Mouse (Mus musculus): ENCODE measurements at regions not wholly inside any gene's neighbourhood (a gene's known extent, or its start where the extent isn't known, plus 50 kb on each side); places are given as distances from the start of the nearest gene placed in this dataset.

GRCm38 (mm10) chr5:46968870-46969436 lies 1014.0 kb upstream of the Slit2 start:
- Histone ChIP-seq H3K4me2 (ENCODE audit: low read depth, severe bottlenecking) (no peak overlapping the region), H3K4me3 (ENCODE audit: low read depth, low read length) (no peak overlapping the region), H3K27me3 (ENCODE audit: control insufficient read depth, insufficient read depth, low read length) (no peaks in the 10 kb centered on the region), H3K9ac (ENCODE audit: low read length) (no peak overlapping the region), H3K36me3 (ENCODE audit: control insufficient read depth, insufficient read depth, low read length) (no peaks in the 10 kb centered on the region), H3K4me1 (ENCODE audit: control insufficient read depth, insufficient read depth, low read length) (no peaks in the 10 kb centered on the region), H3K9me3 (ENCODE audit: control insufficient read depth, low read length) (no peaks in the 10 kb centered on the region), H3K27ac (replicated peaks; ENCODE audit: low read depth, low read length) (no peak overlapping the region)
- no peak for DNase-seq (ENCODE audit: low spot score)
- 89% methylated on average over 5 of the region's 5 CpGs for WGBS
- ATAC-seq (ENCODE audit: insufficient number of reproducible peaks, low FRiP score, low TSS enrichment, low read depth) = no peak

GRCm38 (mm10) chr5:46960749-46961148 lies 1022.2 kb upstream of the Slit2 start:
- Histone ChIP-seq H3K4me3 (ENCODE audit: low read depth, low read length) (no peak overlapping the region), H3K4me1 (ENCODE audit: control insufficient read depth, insufficient read depth, low read length) (no peaks in the 10 kb centered on the region), H3K9me3 (ENCODE audit: control insufficient read depth, low read length) (no peaks in the 10 kb centered on the region), H3K27ac (replicated peaks; ENCODE audit: low read depth, low read length) (no peak overlapping the region), H3K4me2 (ENCODE audit: low read depth, severe bottlenecking) (no peak overlapping the region), H3K27me3 (ENCODE audit: control insufficient read depth, insufficient read depth, low read length) (no peaks in the 10 kb centered on the region), H3K36me3 (ENCODE audit: control insufficient read depth, insufficient read depth, low read length) (no peaks in the 10 kb centered on the region), H3K9ac (ENCODE audit: low read length) (no peak overlapping the region)
- ATAC-seq (ENCODE audit: insufficient number of reproducible peaks, low FRiP score, low TSS enrichment, low read depth) = no peak
- 80% methylated on average over 2 of the region's 2 CpGs for WGBS
- DNase-seq (ENCODE audit: low spot score) = no peak

GRCm38 (mm10) chr5:46926324-46926723 lies 1056.6 kb upstream of the Slit2 start:
- no peak overlapping the region for H3K4me3 ChIP-seq (ENCODE audit: low read depth, low read length)
- no peak for DNase-seq (ENCODE audit: low spot score)

GRCm38 (mm10) chr5:46901909-46902308 lies 1044.5 kb upstream of the Lcorl start:
- no peak overlapping the region for H3K9ac ChIP-seq (ENCODE audit: low read length)
- DNase-seq (ENCODE audit: low spot score) (no peak), ATAC-seq (ENCODE audit: insufficient number of reproducible peaks, low FRiP score, low TSS enrichment, low read depth) (no peak)
- no peak overlapping the region for H3K27ac ChIP-seq (replicated peaks; ENCODE audit: low read depth, low read length)
- no peaks in the 10 kb centered on the region for H3K4me1 ChIP-seq (ENCODE audit: control insufficient read depth, insufficient read depth, low read length)
- H3K9me3 ChIP-seq (ENCODE audit: control insufficient read depth, low read length) = no peaks in the 10 kb centered on the region
- no peaks in the 10 kb centered on the region for H3K27me3 ChIP-seq (ENCODE audit: control insufficient read depth, insufficient read depth, low read length)
- WGBS = 87% methylated on average over 2 of the region's 2 CpGs
- no peak overlapping the region for H3K4me3 ChIP-seq (ENCODE audit: low read depth, low read length)
- no peaks in the 10 kb centered on the region for H3K36me3 ChIP-seq (ENCODE audit: control insufficient read depth, insufficient read depth, low read length)
- no peak overlapping the region for H3K4me2 ChIP-seq (ENCODE audit: low read depth, severe bottlenecking)

More at GRCm38 (mm10) chr5:46926324-46926723, 1056.6 kb upstream of the Slit2 start:
- Histone ChIP-seq H3K27ac (replicated peaks; ENCODE audit: low read depth, low read length) (no peak overlapping the region), H3K27me3 (ENCODE audit: control insufficient read depth, insufficient read depth, low read length) (no peaks in the 10 kb centered on the region), H3K36me3 (ENCODE audit: control insufficient read depth, insufficient read depth, low read length) (no peaks in the 10 kb centered on the region), H3K4me1 (ENCODE audit: control insufficient read depth, insufficient read depth, low read length) (no peaks in the 10 kb centered on the region), H3K9ac (ENCODE audit: low read length) (no peak overlapping the region), H3K9me3 (ENCODE audit: control insufficient read depth, low read length) (no peaks in the 10 kb centered on the region), H3K4me2 (ENCODE audit: low read depth, severe bottlenecking) (no peak overlapping the region)
- 92% methylated on average over 7 of the region's 7 CpGs for WGBS
- ATAC-seq (ENCODE audit: insufficient number of reproducible peaks, low FRiP score, low TSS enrichment, low read depth) = no peak

- no peak overlapping the region for H3K9ac ChIP-seq (ENCODE audit: low read length)
- 90% methylated on average over 2 of the region's 2 CpGs for WGBS
- H3K36me3 ChIP-seq (ENCODE audit: control insufficient read depth, insufficient read depth, low read length) = no peaks in the 10 kb centered on the region
- ATAC-seq (ENCODE audit: insufficient number of reproducible peaks, low FRiP score, low TSS enrichment, low read depth) (no peak), DNase-seq (ENCODE audit: low spot score) (no peak)
- H3K9me3 ChIP-seq (ENCODE audit: control insufficient read depth, low read length) = no peaks in the 10 kb centered on the region
- H3K4me2 ChIP-seq (ENCODE audit: low read depth, severe bottlenecking) = no peak overlapping the region
- no peaks in the 10 kb centered on the region for H3K4me1 ChIP-seq (ENCODE audit: control insufficient read depth, insufficient read depth, low read length)
- H3K4me3 ChIP-seq (ENCODE audit: low read depth, low read length) = no peak overlapping the region
- no peaks in the 10 kb centered on the region for H3K27me3 ChIP-seq (ENCODE audit: control insufficient read depth, insufficient read depth, low read length)
- H3K27ac ChIP-seq (replicated peaks; ENCODE audit: low read depth, low read length) = no peak overlapping the region
Measured at GRCm38 (mm10) chr5:46894037-46894436, 1036.6 kb upstream of the Lcorl start.

GRCm38 (mm10) chr5:46883956-46884355 lies 1026.5 kb upstream of the Lcorl start:
- ATAC-seq (ENCODE audit: insufficient number of reproducible peaks, low FRiP score, low TSS enrichment, low read depth) = no peak
- Histone ChIP-seq H3K36me3 (ENCODE audit: control insufficient read depth, insufficient read depth, low read length) (no peaks in the 10 kb centered on the region), H3K27me3 (ENCODE audit: control insufficient read depth, insufficient read depth, low read length) (no peaks in the 10 kb centered on the region), H3K4me1 (ENCODE audit: control insufficient read depth, insufficient read depth, low read length) (no peaks in the 10 kb centered on the region), H3K4me2 (ENCODE audit: low read depth, severe bottlenecking) (no peak overlapping the region), H3K9ac (ENCODE audit: low read length) (no peak overlapping the region), H3K9me3 (ENCODE audit: control insufficient read depth, low read length) (no peaks in the 10 kb centered on the region), H3K4me3 (ENCODE audit: low read depth, low read length) (no peak overlapping the region), H3K27ac (replicated peaks; ENCODE audit: low read depth, low read length) (no peak overlapping the region)
- DNase-seq (ENCODE audit: low spot score) = no peak

- Histone ChIP-seq H3K4me3 (ENCODE audit: low read depth, low read length) (no peak overlapping the region), H3K36me3 (ENCODE audit: control insufficient read depth, insufficient read depth, low read length) (no peaks in the 10 kb centered on the region), H3K27ac (replicated peaks; ENCODE audit: low read depth, low read length) (no peak overlapping the region), H3K4me1 (ENCODE audit: control insufficient read depth, insufficient read depth, low read length) (no peaks in the 10 kb centered on the region), H3K27me3 (ENCODE audit: control insufficient read depth, insufficient read depth, low read length) (no peaks in the 10 kb centered on the region), H3K9me3 (ENCODE audit: control insufficient read depth, low read length) (no peaks in the 10 kb centered on the region), H3K9ac (ENCODE audit: low read length) (no peak overlapping the region), H3K4me2 (ENCODE audit: low read depth, severe bottlenecking) (no peak overlapping the region)
- DNase-seq (ENCODE audit: low spot score) (no peak), ATAC-seq (ENCODE audit: insufficient number of reproducible peaks, low FRiP score, low TSS enrichment, low read depth) (no peak)
Measured at GRCm38 (mm10) chr5:46856837-46857236, 999.4 kb upstream of the Lcorl start.

- DNase-seq (ENCODE audit: low spot score) = no peak
- ATAC-seq (ENCODE audit: insufficient number of reproducible peaks, low FRiP score, low TSS enrichment, low read depth) = no peak
- Histone ChIP-seq H3K27me3 (ENCODE audit: control insufficient read depth, insufficient read depth, low read length) (no peaks in the 10 kb centered on the region), H3K27ac (replicated peaks; ENCODE audit: low read depth, low read length) (no peak overlapping the region), H3K9me3 (ENCODE audit: control insufficient read depth, low read length) (no peaks in the 10 kb centered on the region), H3K4me1 (ENCODE audit: control insufficient read depth, insufficient read depth, low read length) (no peaks in the 10 kb centered on the region), H3K4me3 (ENCODE audit: low read depth, low read length) (no peak overlapping the region), H3K36me3 (ENCODE audit: control insufficient read depth, insufficient read depth, low read length) (no peaks in the 10 kb centered on the region), H3K4me2 (ENCODE audit: low read depth, severe bottlenecking) (no peak overlapping the region), H3K9ac (ENCODE audit: low read length) (no peak overlapping the region)
- 86% methylated on average over 2 of the region's 2 CpGs for WGBS
Measured at GRCm38 (mm10) chr5:46845175-46845574, 987.8 kb upstream of the Lcorl start.

- 90% methylated on average over 4 of the region's 4 CpGs for WGBS
- Histone ChIP-seq H3K4me1 (ENCODE audit: control insufficient read depth, insufficient read depth, low read length) (no peaks in the 10 kb centered on the region), H3K4me2 (ENCODE audit: low read depth, severe bottlenecking) (no peak overlapping the region), H3K27ac (replicated peaks; ENCODE audit: low read depth, low read length) (no peak overlapping the region), H3K9me3 (ENCODE audit: control insufficient read depth, low read length) (no peaks in the 10 kb centered on the region), H3K27me3 (ENCODE audit: control insufficient read depth, insufficient read depth, low read length) (no peaks in the 10 kb centered on the region), H3K9ac (ENCODE audit: low read length) (no peak overlapping the region), H3K36me3 (ENCODE audit: control insufficient read depth, insufficient read depth, low read length) (no peaks in the 10 kb centered on the region), H3K4me3 (ENCODE audit: low read depth, low read length) (no peak overlapping the region)
- ATAC-seq (ENCODE audit: insufficient number of reproducible peaks, low FRiP score, low TSS enrichment, low read depth) (no peak), DNase-seq (ENCODE audit: low spot score) (no peak)
Measured at GRCm38 (mm10) chr5:46836810-46837209, 979.4 kb upstream of the Lcorl start.
